Mouse (Mus musculus) limb, embryonic 10.5 days (tissue): Measurements from ENCODE around the gene Ubr4. TPM values are rescaled to one million over a fixed set of nuclear protein-coding genes. Genes with fewer than 3 reads are reported as not detected.
A peak's percentile ranks its signal among the peaks of the same experiment; 100 is the strongest.

Source experiments
- DNase-seq: peaks from one replicate; pipeline ENCODE4 v3.0.0-alpha.2; 2017; ENCODE audit warnings: low spot score
- H3K27ac ChIP-seq: fragments of 300-500 bp; sonication (generic); 2 replicates; pipeline ENCODE4 v1.5.1; 2016; ENCODE audit warnings: mild to moderate bottlenecking
- H3K27me3 ChIP-seq: fragments of 300-500 bp; sonication (generic); 2 replicates; pipeline ENCODE4 v1.6.1; 2016; ENCODE audit warnings: low read depth, mild to moderate bottlenecking; ENCODE audit not compliant: poor library complexity, severe bottlenecking
- H3K36me3 ChIP-seq: fragments of 300-500 bp; sonication (generic); 2 replicates; pipeline ENCODE4 v1.6.1; 2016; ENCODE audit warnings: mild to moderate bottlenecking, moderate library complexity
- H3K4me1 ChIP-seq: fragments of 300-500 bp; sonication (generic); 2 replicates; pipeline ENCODE4 v1.6.1; 2016
- H3K4me3 ChIP-seq: fragments of 300-500 bp; sonication (generic); 2 replicates; pipeline ENCODE4 v1.5.1; 2016; ENCODE audit warnings: mild to moderate bottlenecking, moderate library complexity
- H3K9me3 ChIP-seq: fragments of 300-500 bp; sonication (generic); replicated peaks from 2 replicates; pipeline ENCODE4 v1.6.1; 2016; ENCODE audit warnings: mild to moderate bottlenecking
- WGBS: fragments of 180-500 bp; shearing (Covaris S2); methylation state at CpG from one replicate; pipeline ENCODE4 v1.1.7; 2016; 5-methylcytosine and 5-hydroxymethylcytosine counted together
- polyA plus RNA-seq: library from polyadenylated mRNA; unstranded; fragments of >200 nt; fragmentation: Nextera tagmentation; extraction: Ambion mirVana; gene quantifications from 2 replicates; pipeline ENCODE4 v1.2.1, GENCODE M21; 2016

Gene Ubr4
- polyA plus RNA-seq, 1 experiment from 2014 or later = 74.4 TPM

- Histone ChIP-seq H3K4me3 (no peak overlapping the region), H3K36me3 (peaks cover 100% of the 10 kb centered on the region), H3K27me3 (no peaks in the 10 kb centered on the region), H3K9me3 (no peaks in the 10 kb centered on the region), H3K4me1 (no peaks in the 10 kb centered on the region), H3K27ac (no peak overlapping the region)
- no peak for DNase-seq
- 91% methylated on average over 11 of the region's 11 CpGs for WGBS
Measured at GRCm38 (mm10) chr4:139446731-139447675, 94.6 kb downstream of the Ubr4 start.

- DNase-seq = no peak
- no peaks in the 10 kb centered on the region for H3K9me3 ChIP-seq
- H3K4me1 ChIP-seq = no peaks in the 10 kb centered on the region
- H3K27ac ChIP-seq = no peak overlapping the region
- no peaks in the 10 kb centered on the region for H3K27me3 ChIP-seq
- WGBS = 90% methylated on average over 8 of the region's 8 CpGs
- H3K4me3 ChIP-seq = no peak overlapping the region
- H3K36me3 ChIP-seq = peaks cover 100% of the 10 kb centered on the region
Measured at GRCm38 (mm10) chr4:139452944-139453700, 100.7 kb downstream of the Ubr4 start.

- Histone ChIP-seq H3K9me3 (no peaks in the 10 kb centered on the region), H3K4me3 (no peak overlapping the region), H3K36me3 (peaks cover 100% of the 10 kb centered on the region), H3K27ac (no peak overlapping the region), H3K27me3 (no peaks in the 10 kb centered on the region), H3K4me1 (no peaks in the 10 kb centered on the region)
- no peak for DNase-seq
- WGBS = 94% methylated on average over 6 of the region's 6 CpGs
Measured at GRCm38 (mm10) chr4:139454339-139454738, 101.9 kb downstream of the Ubr4 start.

DNA sequence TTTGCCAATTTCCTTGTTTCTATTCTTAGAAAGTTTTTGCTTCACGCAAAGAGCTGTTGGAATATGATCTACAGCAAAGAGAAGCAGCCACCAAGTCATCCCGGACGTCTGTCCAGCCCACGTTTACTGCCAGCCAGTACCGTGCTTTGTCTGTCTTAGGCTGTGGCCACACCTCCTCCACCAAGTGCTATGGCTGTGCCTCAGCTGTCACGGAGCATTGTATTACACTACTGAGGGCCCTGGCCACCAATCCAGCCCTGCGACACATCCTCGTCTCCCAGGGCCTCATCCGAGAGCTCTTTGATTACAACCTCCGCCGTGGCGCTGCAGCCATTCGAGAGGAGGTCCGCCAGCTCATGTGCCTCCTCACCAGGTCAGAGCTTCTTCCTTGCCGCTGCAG lies 107.6 kb downstream of the Ubr4 start:
- Histone ChIP-seq H3K4me3 (no peak overlapping the region), H3K27me3 (no peaks in the 10 kb centered on the region), H3K9me3 (no peaks in the 10 kb centered on the region), H3K36me3 (peaks cover 100% of the 10 kb centered on the region), H3K4me1 (no peaks in the 10 kb centered on the region), H3K27ac (no peak overlapping the region)
- no peak for DNase-seq
- 92% methylated on average over 15 of the region's 15 CpGs for WGBS

DNA sequence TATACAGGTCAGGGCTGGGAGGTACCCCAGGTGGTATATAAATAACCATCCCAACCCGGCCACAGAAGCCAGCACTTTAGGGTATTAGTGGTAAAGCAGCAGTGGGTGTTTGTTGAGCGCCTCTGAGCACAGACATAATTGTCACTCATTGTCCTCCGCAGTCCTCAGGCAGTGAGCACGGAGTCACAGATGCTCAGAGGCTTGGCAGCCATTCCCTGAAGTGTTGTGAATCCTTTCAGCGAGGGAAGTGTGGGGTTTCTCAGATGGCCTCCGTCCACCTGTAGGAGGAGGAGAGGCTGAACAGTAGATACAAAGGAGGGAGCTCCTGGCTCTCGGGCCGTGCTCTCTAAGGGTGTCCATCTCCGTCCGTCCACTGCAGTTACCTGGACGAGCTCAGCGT lies 111.8 kb downstream of the Ubr4 start:
- no peaks in the 10 kb centered on the region for H3K4me1 ChIP-seq
- no peaks in the 10 kb centered on the region for H3K9me3 ChIP-seq
- no peak for DNase-seq
- 89% methylated on average over 12 of the region's 12 CpGs for WGBS
- H3K27me3 ChIP-seq = no peaks in the 10 kb centered on the region
- H3K36me3 ChIP-seq = peaks cover 99% of the 10 kb centered on the region
- no peak overlapping the region for H3K4me3 ChIP-seq
- no peak overlapping the region for H3K27ac ChIP-seq

GRCm38 (mm10) chr4:139466541-139466940 lies 114.1 kb downstream of the Ubr4 start:
- WGBS = 93% methylated on average over 6 of the region's 6 CpGs

DNA sequence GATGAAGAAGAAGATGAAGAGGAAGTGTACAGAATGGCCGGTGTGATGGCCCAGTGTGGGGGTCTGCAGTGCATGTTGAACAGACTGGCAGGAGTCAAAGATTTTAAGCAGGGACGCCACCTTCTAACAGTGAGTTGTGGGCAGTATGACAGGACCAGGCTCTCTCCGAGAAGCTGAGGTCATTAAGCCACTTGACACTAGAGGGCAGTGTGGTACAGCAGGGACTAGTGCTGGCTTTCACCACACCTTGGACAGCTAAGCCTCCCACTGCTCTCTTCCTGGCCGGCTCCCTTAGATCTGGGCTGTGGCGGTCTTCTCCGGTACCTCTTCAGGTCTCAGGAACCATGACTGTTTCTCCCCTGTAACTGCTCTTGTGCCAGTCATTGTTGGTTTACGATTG lies 117.8 kb downstream of the Ubr4 start:
- Histone ChIP-seq H3K9me3 (no peaks in the 10 kb centered on the region), H3K4me3 (no peak overlapping the region), H3K4me1 (no peaks in the 10 kb centered on the region), H3K27me3 (no peaks in the 10 kb centered on the region), H3K27ac (no peak overlapping the region), H3K36me3 (peaks cover 99% of the 10 kb centered on the region)
- 54% methylated on average over 7 of the region's 7 CpGs for WGBS
- peak; percentile 84 for DNase-seq

More at GRCm38 (mm10) chr4:139466541-139466940, 114.1 kb downstream of the Ubr4 start:
- Histone ChIP-seq H3K4me1 (no peaks in the 10 kb centered on the region), H3K27ac (no peak overlapping the region), H3K9me3 (no peaks in the 10 kb centered on the region), H3K4me3 (no peak overlapping the region), H3K36me3 (peaks cover 99% of the 10 kb centered on the region), H3K27me3 (no peaks in the 10 kb centered on the region)
- DNase-seq = no peak

DNA sequence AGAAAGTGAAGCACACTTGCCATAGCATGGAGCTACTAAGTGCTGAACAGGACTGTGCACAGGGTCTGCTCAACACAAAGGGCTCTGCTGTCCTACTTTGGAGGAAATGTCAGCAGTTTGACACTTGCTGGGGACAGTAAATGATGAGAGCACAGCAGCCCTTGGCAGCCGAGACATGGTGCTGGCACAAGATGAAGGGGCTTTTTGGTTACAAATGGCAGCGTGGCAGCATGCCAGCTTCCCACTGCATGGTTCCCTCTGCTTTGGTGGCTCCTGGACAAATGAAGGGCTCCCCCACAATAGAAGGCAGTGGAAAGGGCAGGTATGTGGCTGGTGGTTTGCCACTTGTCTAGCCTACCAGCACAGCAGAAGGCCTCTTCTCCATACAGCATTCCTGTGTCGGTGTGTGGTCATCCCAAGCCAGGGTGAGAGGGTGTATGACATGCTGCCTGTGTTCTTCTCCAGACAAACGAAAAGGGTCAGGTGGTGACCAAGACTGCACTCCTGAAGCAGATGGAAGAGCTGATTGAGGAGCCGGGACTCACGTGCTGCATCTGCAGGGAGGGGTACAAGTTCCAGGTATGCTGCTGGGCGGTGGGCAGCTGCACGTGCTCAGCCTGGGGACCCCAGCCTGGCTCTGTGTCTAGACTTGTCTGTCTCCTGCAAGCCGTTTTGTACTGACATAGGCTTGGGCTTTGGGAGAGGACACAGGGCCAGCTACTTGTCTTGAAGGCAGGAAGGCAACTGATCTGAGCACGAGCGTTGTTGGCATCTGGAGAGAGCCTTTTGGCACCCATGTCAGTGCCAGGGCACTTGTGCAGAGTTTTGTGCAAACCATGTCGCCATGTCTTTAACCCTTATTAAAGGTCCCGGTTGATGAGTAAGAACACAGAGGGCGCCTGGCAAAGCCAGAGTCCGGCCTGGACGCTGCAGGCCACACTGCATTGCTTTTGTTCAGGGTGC lies 124.5 kb downstream of the Ubr4 start:
- no peaks in the 10 kb centered on the region for H3K9me3 ChIP-seq
- H3K27me3 ChIP-seq = no peaks in the 10 kb centered on the region
- peaks cover 100% of the 10 kb centered on the region for H3K36me3 ChIP-seq
- H3K4me1 ChIP-seq = no peaks in the 10 kb centered on the region
- DNase-seq = no peak
- 94% methylated on average over 16 of the region's 16 CpGs for WGBS
- H3K27ac ChIP-seq = no peak overlapping the region
- no peak overlapping the region for H3K4me3 ChIP-seq

GRCm38 (mm10) chr4:139477983-139478382 lies 125.6 kb downstream of the Ubr4 start:
- Histone ChIP-seq H3K4me3 (no peak overlapping the region), H3K36me3 (peaks cover 100% of the 10 kb centered on the region)

DNA sequence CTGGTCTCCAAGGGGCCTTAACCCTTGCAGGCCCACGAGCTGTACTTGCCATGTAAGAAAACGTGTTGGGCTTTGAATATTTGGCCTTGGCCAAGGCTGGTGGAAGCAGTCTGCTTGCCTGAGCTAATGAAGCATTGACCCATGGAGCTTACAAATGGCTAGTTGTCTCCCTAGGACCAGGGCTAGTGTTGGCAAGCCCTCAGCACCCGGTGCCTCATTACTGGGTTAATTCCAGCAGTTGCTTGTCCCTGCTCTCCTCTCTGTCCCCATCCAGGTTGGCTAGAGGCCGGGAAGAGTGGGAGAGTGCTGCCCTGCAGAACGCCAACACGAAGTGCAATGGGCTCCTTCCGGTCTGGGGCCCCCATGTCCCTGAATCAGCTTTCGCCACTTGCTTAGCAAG lies 126.8 kb downstream of the Ubr4 start:
- Histone ChIP-seq H3K27me3 (no peaks in the 10 kb centered on the region), H3K36me3 (peaks cover 100% of the 10 kb centered on the region), H3K4me1 (no peaks in the 10 kb centered on the region), H3K9me3 (no peaks in the 10 kb centered on the region), H3K27ac (no peak overlapping the region), H3K4me3 (no peak overlapping the region)
- 95% methylated on average over 8 of the region's 8 CpGs for WGBS
- no peak for DNase-seq

More at GRCm38 (mm10) chr4:139477983-139478382, 125.6 kb downstream of the Ubr4 start:
- WGBS = 80% methylated on average over 2 of the region's 2 CpGs
- Histone ChIP-seq H3K27ac (no peak overlapping the region), H3K4me1 (no peaks in the 10 kb centered on the region), H3K9me3 (no peaks in the 10 kb centered on the region), H3K27me3 (no peaks in the 10 kb centered on the region)
- no peak for DNase-seq

- Histone ChIP-seq H3K27me3 (no peaks in the 10 kb centered on the region), H3K27ac (no peak overlapping the region), H3K4me3 (no peak overlapping the region), H3K4me1 (no peaks in the 10 kb centered on the region), H3K9me3 (no peaks in the 10 kb centered on the region), H3K36me3 (peaks cover 99% of the 10 kb centered on the region)
- WGBS = 61% methylated on average over 1 of the region's 1 CpGs
- no peak for DNase-seq
Measured at GRCm38 (mm10) chr4:139481400-139481799, 129.0 kb downstream of the Ubr4 start.

DNA sequence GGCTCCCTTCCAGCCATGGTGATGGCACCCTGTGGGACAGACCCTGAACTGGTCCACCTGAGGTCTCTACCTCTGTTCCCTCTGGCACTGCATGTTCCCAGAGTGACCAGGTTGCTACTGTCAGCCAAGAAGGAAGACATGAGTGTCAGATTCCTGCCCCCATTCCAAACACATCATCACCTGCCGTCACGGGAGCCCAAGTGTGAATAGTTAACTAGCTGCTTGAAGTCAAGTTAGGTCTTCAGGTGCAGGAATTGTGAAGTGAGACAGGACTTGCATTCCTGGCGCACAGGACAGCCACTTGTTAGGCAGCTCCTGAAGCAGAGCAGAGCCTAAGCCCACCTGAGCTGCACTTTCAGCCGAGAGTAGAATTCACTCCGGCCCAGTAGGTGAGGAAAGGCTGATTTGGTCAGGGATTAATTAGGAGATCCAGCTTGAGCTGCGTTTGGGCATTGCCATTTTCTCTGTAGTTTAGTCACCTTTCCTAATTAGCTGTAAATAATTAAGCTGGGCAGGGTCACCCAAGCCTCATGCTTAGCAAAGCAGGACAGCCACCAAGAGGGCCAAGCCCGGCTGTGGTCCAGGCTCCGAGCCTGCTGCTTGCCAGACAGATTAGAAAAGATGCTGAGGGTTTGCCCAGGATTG lies 131.2 kb downstream of the Ubr4 start:
- Histone ChIP-seq H3K4me1 (no peaks in the 10 kb centered on the region), H3K9me3 (no peaks in the 10 kb centered on the region), H3K36me3 (peaks cover 99% of the 10 kb centered on the region)

More for the DNA sequence above, 131.2 kb downstream of the Ubr4 start:
- Histone ChIP-seq H3K4me3 (no peak overlapping the region), H3K27me3 (no peaks in the 10 kb centered on the region), H3K27ac (no peak overlapping the region)
- DNase-seq = no peak
- WGBS = 90% methylated on average over 8 of the region's 8 CpGs
